Mouse (Mus musculus) forebrain, embryonic 14.5 days (tissue): ENCODE results near the gene Kank2. TPM values are rescaled to one million over a fixed set of nuclear protein-coding genes. Genes with fewer than 3 reads are reported as not detected.

Source experiments
- ATAC-seq: fragments of 200-750 bp; cut with Nextera tagmentation; 2 replicates; pipeline ENCODE4 v1.8.0; 2017; ENCODE audit warnings: mild to moderate bottlenecking, moderate library complexity
- DNase-seq: peaks from one replicate; pipeline ENCODE4 v3.0.0-alpha.2; 2015; ENCODE audit warnings: low spot score
- H3K27ac ChIP-seq: fragments of 300-500 bp; sonication (generic); 2 replicates; pipeline ENCODE4 v1.5.1; 2014; ENCODE audit warnings: low read depth, mild to moderate bottlenecking, control low read depth, low read length, moderate library complexity
- H3K27me3 ChIP-seq: fragments of 300-500 bp; sonication (generic); replicated peaks from 2 replicates; pipeline ENCODE4 v1.6.1; 2014; ENCODE audit warnings: low read length, control low read depth, mixed read lengths; ENCODE audit not compliant: control insufficient read depth, insufficient read depth
- H3K36me3 ChIP-seq: fragments of 300-500 bp; sonication (generic); 2 replicates; pipeline ENCODE4 v1.6.1; 2014; ENCODE audit warnings: low read length, control low read depth; ENCODE audit not compliant: control insufficient read depth, insufficient read depth
- H3K4me1 ChIP-seq: fragments of 300-500 bp; sonication (generic); 2 replicates; pipeline ENCODE4 v1.6.1; 2014; ENCODE audit warnings: antibody characterized with exemption, low read length, control low read depth; ENCODE audit not compliant: control insufficient read depth, insufficient read depth
- H3K4me2 ChIP-seq: fragments of 300-500 bp; sonication (generic); 2 replicates; pipeline ENCODE4 v1.6.1; 2014; ENCODE audit warnings: mild to moderate bottlenecking, control low read depth, low read length
- H3K4me3 ChIP-seq: fragments of 300-500 bp; sonication (generic); 2 replicates; pipeline ENCODE4 v1.5.1; 2014; ENCODE audit warnings: low read depth, low read length, control low read depth
- H3K9ac ChIP-seq: fragments of 300-500 bp; sonication (generic); 2 replicates; pipeline ENCODE4 v1.6.1; 2014; ENCODE audit warnings: mild to moderate bottlenecking, low read length, control low read depth, moderate library complexity
- H3K9me3 ChIP-seq: fragments of 300-500 bp; sonication (generic); replicated peaks from 2 replicates; pipeline ENCODE4 v1.6.1; 2016; ENCODE audit warnings: low read length, control low read depth, mixed read lengths; ENCODE audit not compliant: control insufficient read depth
- WGBS: fragments of 180-500 bp; shearing (Covaris S2); extraction: QIAGEN DNeasy Blood & Tissue Kit; methylation state at CpG from one replicate; pipeline ENCODE4 v1.1.7; 2014; 5-methylcytosine and 5-hydroxymethylcytosine counted together
- polyA plus RNA-seq: library from polyadenylated mRNA; unstranded; fragments of >200 nt; fragmentation: Nextera tagmentation; extraction: Ambion mirVana; gene quantifications from 2 replicates; pipeline ENCODE4 v1.2.1, GENCODE M21; 2014

Gene Kank2
- polyA plus RNA-seq, 1 experiment from 2014 or later = 0.99 TPM

DNA sequence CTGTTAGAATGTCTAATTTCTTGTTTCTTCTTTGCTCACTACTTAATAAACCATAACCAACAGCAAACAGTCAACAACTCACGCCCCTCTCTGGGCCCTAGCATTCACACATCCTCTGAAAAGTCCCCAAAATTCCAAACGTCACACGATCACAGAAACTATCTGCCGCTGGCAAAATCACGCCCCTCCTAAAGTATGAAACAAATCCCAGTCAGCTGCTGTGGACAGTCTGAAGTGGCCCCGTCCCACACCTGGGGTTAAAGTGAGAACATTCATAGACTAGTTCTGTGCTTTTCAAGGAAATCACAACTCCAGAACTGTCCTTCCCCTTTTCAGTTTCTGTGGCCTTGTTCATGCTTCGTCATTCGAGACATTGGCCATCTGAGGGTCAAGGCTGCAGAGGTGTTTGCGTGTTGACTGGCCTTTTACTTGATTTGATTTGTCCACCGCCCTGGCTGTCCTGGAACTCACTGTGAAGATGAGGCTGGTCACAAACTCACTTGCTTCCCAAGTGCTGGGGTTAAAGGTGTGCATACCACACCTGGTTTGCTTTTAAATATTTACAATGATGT is 70.2 kb downstream of the Kank2 start:
- peaks cover 22% of the 10 kb centered on the region for H3K36me3 ChIP-seq
- no peak overlapping the region for H3K4me2 ChIP-seq
- no peak overlapping the region for H3K4me3 ChIP-seq
- no peak overlapping the region for H3K9ac ChIP-seq
- ATAC-seq (no peak), DNase-seq (no peak)
- no peaks in the 10 kb centered on the region for H3K27me3 ChIP-seq
- 90% methylated on average over 10 of the region's 10 CpGs for WGBS
- H3K27ac ChIP-seq = no peak overlapping the region
- H3K9me3 ChIP-seq = no peaks in the 10 kb centered on the region
- peaks cover 15% of the 10 kb centered on the region for H3K4me1 ChIP-seq

DNA sequence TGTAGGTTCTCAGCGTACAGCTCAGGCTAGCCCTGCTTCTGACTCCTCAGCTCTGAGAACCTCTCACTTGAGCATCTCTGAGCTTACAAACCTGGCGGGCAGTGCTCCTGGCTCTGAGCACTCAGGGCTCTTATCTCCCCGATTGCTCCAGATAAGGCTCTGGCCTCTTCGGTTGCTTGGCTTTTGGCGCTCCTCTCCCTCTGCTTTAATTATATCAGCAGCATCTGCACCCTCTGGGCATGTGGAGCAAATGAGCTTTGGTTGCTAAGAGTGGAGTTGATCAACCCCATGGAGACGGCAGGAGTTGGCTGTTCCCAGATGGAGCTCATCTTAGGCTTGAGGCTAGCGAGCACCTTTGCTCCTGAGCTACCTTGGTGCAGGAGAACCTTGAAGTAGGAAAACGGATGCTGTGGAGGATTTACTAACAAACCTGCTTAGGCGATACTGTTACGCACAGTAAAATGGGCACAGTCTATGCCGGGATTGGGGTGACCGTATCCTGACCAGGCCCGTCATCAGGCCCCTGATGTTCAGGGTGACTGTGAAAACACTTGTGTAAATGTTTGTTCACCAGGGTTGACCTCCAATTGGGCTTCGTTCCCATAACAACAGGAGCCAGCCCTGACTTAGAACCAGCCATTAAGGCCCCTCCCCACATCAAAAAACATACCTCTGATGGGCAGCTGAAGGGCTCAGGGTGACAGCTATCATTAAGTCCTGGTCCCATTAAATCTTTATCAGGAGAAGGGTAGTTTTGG is 72.1 kb downstream of the Kank2 start:
- no peak for ATAC-seq
- H3K36me3 ChIP-seq = peaks cover 9% of the 10 kb centered on the region; the same call in 1 of the 2 replicates
- WGBS = 88% methylated on average over 14 of the region's 14 CpGs

DNA sequence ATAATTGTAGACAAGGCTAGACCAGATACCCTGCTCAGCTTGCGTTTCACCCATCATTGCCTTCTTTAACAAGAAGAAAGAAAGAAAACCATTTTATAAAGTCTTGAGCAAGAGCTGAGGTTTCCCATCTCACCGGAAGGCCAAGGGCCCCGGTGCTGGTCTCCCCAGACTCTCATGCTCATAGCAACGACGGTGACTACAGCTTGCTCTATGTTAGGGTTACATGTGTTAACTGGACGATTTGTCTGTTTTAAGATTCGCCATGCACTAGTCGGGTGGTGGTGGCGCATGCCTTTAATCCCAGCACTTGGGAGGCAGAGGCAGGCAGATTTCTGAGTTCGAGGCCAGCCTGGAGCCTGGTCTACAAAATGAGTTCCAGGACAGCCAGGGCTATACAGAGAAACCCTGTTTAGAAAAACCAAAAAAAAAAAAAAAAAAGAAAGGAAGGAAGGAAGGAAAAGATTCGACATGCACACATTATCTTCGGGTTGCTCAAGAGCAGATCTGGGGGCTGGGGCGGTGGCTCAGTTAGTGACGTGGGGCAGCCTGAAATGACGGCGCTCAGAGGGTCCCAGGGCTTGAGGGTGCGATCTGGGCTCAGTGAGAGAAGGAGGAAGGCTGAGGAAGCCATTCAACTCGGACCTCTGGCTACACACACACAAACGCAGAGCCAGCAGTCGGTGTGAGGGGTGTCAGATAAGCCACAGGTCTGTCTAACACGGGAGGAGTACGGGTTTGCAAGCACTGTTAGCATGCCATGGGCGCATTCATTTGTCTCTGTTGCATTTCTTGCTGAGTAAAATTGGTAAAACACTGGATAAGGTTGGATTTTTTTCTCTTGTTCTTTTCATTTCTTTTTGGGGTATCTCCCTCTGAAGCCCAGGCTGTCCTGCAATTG is 73.1 kb downstream of the Kank2 start:
- H3K4me2 ChIP-seq = peak overlapping the region; percentile 78
- peak overlapping the region; percentile 62; the same call in 1 of the 2 replicates for H3K9ac ChIP-seq
- H3K4me1 ChIP-seq = peaks cover 15% of the 10 kb centered on the region
- H3K36me3 ChIP-seq = peaks cover 9% of the 10 kb centered on the region; the same call in 1 of the 2 replicates
- WGBS = 82% methylated on average over 23 of the region's 23 CpGs
- no peak for DNase-seq
- peak overlapping the region; percentile 73 for H3K4me3 ChIP-seq
- no peak overlapping the region for H3K27ac ChIP-seq
- no peaks in the 10 kb centered on the region for H3K27me3 ChIP-seq
- ATAC-seq = no peak
- no peaks in the 10 kb centered on the region for H3K9me3 ChIP-seq

More for the DNA sequence above, 72.1 kb downstream of the Kank2 start:
- no peaks in the 10 kb centered on the region for H3K27me3 ChIP-seq
- H3K4me3 ChIP-seq = no peak overlapping the region
- peak overlapping the region; percentile 39; the same call in 1 of the 2 replicates for H3K27ac ChIP-seq
- no peaks in the 10 kb centered on the region for H3K9me3 ChIP-seq
- peak overlapping the region; percentile 25; the same call in 1 of the 2 replicates for H3K9ac ChIP-seq
- H3K4me2 ChIP-seq = 0 out of 2 replicates have a peak overlapping the region, but pooled peaks have one; percentile 16
- peaks cover 15% of the 10 kb centered on the region for H3K4me1 ChIP-seq
- DNase-seq = no peak

DNA sequence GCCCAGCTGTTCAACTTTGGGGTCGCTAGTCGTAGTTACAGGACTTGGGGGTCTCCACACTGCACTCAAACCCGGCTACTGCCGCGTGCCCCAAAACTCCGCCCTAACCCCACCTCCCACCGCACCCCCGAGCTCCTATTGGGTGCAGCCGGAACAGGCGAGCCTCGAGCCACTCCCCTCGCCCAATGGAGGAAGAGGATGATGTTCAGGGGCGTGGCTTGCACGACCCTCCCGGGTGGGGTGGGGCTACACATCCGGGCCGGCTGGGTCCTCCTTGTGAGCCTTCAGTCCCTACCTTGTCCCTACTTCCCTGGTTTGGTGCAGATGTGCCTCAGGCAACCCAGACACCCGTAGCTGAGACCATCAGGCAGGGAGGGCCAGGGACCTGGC is 74.4 kb downstream of the Kank2 start:
- Histone ChIP-seq H3K4me1 (peaks cover 15% of the 10 kb centered on the region), H3K9ac (peak overlapping the region; percentile 73), H3K36me3 (peaks cover 6% of the 10 kb centered on the region; the same call in 1 of the 2 replicates), H3K27ac (peak overlapping the region; percentile 91), H3K4me3 (peak overlapping the region; percentile 73), H3K9me3 (no peaks in the 10 kb centered on the region), H3K27me3 (no peaks in the 10 kb centered on the region), H3K4me2 (peak overlapping the region; percentile 78)
- peak; percentile 98 for DNase-seq
- WGBS = 0% methylated on average over 18 of the region's 18 CpGs
- peak; percentile 97 for ATAC-seq

DNA sequence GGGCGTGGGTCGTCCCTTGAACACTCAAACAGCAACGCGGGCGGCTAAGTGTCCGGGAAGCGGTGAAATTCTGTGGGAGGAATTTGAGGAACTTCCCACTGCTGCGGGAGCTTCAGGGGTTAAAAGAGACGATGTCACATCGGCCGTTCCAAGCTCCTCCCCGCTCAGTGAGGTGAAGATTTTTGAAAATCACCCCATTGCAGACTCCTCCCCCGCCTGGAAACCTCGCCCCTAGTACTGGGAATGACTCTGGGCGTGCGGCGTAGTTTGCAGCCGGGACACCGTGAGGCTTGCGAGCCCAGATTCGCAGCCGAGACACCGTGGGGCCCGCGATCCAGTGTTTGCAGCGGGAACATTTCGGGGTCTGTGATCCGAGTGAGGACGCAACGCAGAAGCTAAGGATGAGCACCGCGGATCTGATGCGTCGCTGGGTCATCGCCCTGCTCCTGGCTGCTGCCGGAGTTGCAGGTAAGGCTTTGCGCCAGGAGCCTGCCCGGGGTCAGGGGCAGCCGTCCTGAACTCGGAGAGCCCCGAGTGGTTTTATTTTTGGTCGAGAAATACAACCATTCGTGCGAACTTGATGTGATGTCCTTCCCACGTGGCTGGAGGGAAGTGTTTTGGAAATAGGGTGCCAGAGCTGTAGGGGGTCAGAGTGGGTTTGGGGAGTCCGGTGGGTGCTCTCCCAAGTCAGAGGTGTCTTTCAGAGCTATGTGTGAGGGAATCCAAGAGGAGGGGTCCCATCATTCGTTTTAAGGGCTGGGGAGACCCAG is 75.0 kb downstream of the Kank2 start, which contains the start of gene Ldlr:
Gene Ldlr, plus strand, starts transcription at position 107 of the 770 bp plus-strand sequence.
- peak within 1 kb of the TSS; percentile 73 for H3K9ac ChIP-seq
- peak within 1 kb of the TSS; percentile 78 for H3K4me2 ChIP-seq
- H3K27ac ChIP-seq = peak within 1 kb of the TSS; percentile 91
- no peaks in the 10 kb centered on the region for H3K27me3 ChIP-seq
- peaks cover 4% of the 10 kb centered on the region; the same call in 1 of the 2 replicates for H3K36me3 ChIP-seq
- under 1% methylated on average over 47 of the region's 47 CpGs for WGBS
- peak; percentile 96 for DNase-seq
- H3K4me1 ChIP-seq = peaks cover 15% of the 10 kb centered on the region
- H3K9me3 ChIP-seq = no peaks in the 10 kb centered on the region
- peak; percentile 84 for ATAC-seq
- H3K4me3 ChIP-seq = peak within 1 kb of the TSS; percentile 73

DNA sequence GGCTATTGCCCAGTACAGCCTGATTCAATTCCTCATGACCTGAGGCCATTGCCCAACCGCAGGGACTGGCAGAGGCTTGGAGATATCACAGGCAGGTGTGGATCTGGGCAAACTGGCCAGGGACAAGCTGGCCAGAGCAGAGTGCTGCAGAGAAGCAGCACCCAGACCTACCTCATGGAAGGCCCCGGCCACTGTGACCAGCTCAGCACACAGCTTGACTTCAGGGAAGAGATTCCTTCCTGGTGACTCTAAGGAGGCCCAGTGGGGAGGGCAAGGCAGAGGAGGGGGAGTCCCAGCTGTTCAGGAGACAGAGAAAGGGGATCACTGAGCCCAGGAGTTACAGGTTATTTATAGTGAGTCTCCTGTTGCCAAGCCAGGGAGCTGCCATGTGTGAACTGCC is 77.5 kb downstream of the Kank2 start:
- Histone ChIP-seq H3K9me3 (no peaks in the 10 kb centered on the region), H3K27ac (no peak overlapping the region), H3K4me1 (peaks cover 12% of the 10 kb centered on the region), H3K4me2 (no peak overlapping the region), H3K36me3 (no peaks in the 10 kb centered on the region), H3K9ac (no peak overlapping the region), H3K27me3 (no peaks in the 10 kb centered on the region), H3K4me3 (no peak overlapping the region)
- 87% methylated on average over 2 of the region's 2 CpGs for WGBS
- no peak for DNase-seq
- ATAC-seq = no peak

DNA sequence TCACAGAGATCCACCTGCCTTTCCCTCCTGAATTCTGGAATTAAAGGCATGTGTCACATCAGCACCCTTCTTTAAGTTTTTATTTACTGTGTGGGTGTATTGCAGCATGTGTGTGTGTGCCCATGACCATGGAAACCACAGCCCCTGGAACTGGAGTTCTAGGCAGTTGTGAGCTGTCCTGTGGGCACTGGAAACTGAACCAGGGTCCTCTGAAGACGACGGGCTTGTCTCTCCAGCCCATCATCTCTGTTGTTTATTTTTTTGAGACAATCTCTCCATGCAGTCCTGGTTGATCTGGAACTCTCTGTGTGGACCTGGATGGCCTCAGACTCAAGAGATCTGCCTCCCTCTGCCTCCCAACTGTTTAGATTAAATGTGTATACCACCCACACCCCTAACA is 81.5 kb downstream of the Kank2 start:
- 0 out of 2 replicates have a peak, but pooled peaks cover 2% of the 10 kb centered on the region for H3K36me3 ChIP-seq
- WGBS = 91% methylated on average over 2 of the region's 2 CpGs
- ATAC-seq (no peak), DNase-seq (no peak)
- H3K27me3 ChIP-seq = no peaks in the 10 kb centered on the region
- no peak overlapping the region for H3K4me3 ChIP-seq
- H3K4me1 ChIP-seq = no peaks in the 10 kb centered on the region
- no peak overlapping the region for H3K27ac ChIP-seq
- H3K9me3 ChIP-seq = no peaks in the 10 kb centered on the region
- no peak overlapping the region for H3K4me2 ChIP-seq
- H3K9ac ChIP-seq = no peak overlapping the region
